Mouse (Mus musculus) bone marrow macrophage, adult 2 months (primary cell): ENCODE results near the gene Zfp385a. TPM values are rescaled to one million over a fixed set of nuclear protein-coding genes. Genes with fewer than 3 reads are reported as not detected.

ENCODE experiments used
- H3K27ac ChIP-seq: 2 replicates; pipeline ENCODE4 v1.5.1; 2012; ENCODE audit warnings: low read depth, low read length; ENCODE audit not compliant: insufficient read depth
- H3K4me1 ChIP-seq: 2 replicates; pipeline ENCODE4 v1.6.1; 2012; ENCODE audit warnings: low read length; ENCODE audit not compliant: control insufficient read depth, insufficient read depth
- H3K4me3 ChIP-seq: 2 replicates; pipeline ENCODE4 v1.5.1; 2012; ENCODE audit warnings: mild to moderate bottlenecking, low read length, moderate library complexity; ENCODE audit not compliant: insufficient read depth
- CTCF ChIP-seq: IDR thresholded peaks from 2 replicates; pipeline ENCODE4 v1.5.1; 2012; ENCODE audit warnings: low read depth, mild to moderate bottlenecking, low read length, moderate library complexity
- POLR2A ChIP-seq: IDR thresholded peaks from 2 replicates; pipeline ENCODE4 v1.6.1; 2012; ENCODE audit warnings: mild to moderate bottlenecking, low read depth, low read length, borderline replicate concordance
- polyA plus RNA-seq: library from polyadenylated mRNA; stranded (reverse); fragments of >200 nt; gene quantifications from 2 replicates; pipeline ENCODE4 v1.2.4, GENCODE M21; 2012; ENCODE audit not compliant: missing spikeins, insufficient read depth, insufficient read length

Gene Zfp385a
- 73.0 and 86.1 TPM in 2 replicates for polyA plus RNA-seq

DNA sequence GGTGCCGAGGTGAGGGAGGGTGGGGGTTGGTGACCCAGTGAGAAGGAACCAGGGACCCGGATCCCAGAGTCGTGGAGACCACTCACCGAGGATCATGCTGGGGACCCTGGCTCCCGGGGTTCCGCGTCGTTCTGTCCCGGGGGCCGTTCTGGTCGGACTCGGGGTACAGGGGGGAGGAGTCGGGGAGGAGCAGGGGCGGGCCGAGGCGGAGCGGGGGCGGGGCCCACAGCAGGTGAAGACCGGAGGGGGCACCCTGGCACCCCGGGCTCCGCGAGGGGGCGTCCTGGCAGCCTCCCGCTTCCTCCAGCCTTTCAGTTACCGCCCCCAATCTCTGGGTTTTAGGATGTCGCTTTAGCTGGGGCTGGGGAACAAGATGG is at the start of gene Zfp385a:
Gene Zfp385a (minus strand): TSS at position 133 of the 377 bp plus-strand sequence.
- TF ChIP-seq CTCF = 0 out of 2 replicates have a peak, but pooled peaks have one; percentile 34
- no peak for TF ChIP-seq POLR2A
- no peak within 1 kb of the TSS for H3K27ac ChIP-seq
- peaks cover 26% of the 10 kb centered on the region for H3K4me1 ChIP-seq
- peak within 1 kb of the TSS; percentile 67 for H3K4me3 ChIP-seq

- TF ChIP-seq CTCF (no peak), POLR2A (no peak)
- Histone ChIP-seq H3K4me3 (no peak overlapping the region), H3K4me1 (peaks cover 39% of the 10 kb centered on the region), H3K27ac (no peak overlapping the region)
Measured at GRCm38 (mm10) chr15:103388556-103389145, 48.8 kb upstream of the Zfp385a start.

- no peak for TF ChIP-seq POLR2A
- TF ChIP-seq CTCF = no peak
- no peak overlapping the region for H3K27ac ChIP-seq
- H3K4me3 ChIP-seq = no peak overlapping the region
- H3K4me1 ChIP-seq = peaks cover 50% of the 10 kb centered on the region
Measured at GRCm38 (mm10) chr15:103383771-103384488, 44.0 kb upstream of the Zfp385a start.

DNA sequence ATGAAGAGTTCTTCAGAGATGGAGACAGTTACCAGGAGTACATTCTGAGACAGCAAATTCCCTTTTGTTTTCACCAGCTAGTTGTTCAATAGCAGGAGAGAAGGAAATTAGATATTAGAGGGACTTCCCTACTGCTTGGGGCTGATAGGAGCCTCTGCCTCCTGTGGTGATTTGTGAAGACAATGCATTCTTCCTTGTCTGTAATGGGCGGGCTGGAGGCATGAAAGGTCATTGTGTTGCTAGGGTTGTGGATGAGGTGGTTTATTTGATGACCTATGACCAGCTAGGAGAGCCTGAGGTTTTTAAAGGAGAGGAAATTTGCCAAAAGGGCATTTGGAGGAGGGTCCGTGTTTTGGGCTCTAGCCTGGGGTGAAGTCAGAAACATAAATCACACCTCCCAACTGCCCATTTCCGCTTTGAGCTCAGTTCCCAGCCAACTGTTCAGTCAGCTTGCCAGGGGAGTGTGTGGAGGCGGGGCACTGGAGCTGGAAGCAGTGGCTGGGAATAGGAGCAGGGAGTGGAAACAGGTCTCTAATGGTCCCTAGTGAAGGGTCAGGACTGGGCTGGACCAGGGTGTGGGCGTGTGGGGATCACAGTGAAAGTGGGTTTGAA is 43.0 kb upstream of the Zfp385a start:
- Histone ChIP-seq H3K4me3 (no peak overlapping the region), H3K27ac (peak overlapping the region; percentile 14; the same call in 1 of the 2 replicates), H3K4me1 (peaks cover 59% of the 10 kb centered on the region)
- TF ChIP-seq POLR2A (no peak), CTCF (no peak)

DNA sequence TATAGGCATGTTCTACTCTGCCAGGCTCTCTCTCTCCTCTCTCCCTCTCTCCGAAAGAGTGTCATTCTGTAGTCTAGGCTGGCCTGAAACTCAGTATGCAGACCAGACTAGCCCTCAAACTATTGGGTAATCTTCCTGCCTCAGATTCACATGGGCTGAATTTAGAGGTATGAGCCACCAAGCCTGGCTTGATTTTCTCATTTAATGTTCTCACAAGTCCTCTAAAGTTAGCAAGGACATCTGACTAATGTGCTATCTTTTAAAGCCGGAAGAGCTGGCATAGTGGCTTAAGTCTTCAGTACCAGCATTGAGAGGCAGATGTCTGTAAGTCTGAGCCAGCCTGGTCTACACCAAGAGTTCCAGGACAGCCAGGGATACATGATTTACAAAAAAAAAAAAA is 42.2 kb upstream of the Zfp385a start:
- no peak for TF ChIP-seq CTCF
- Histone ChIP-seq H3K4me3 (no peak overlapping the region), H3K27ac (no peak overlapping the region), H3K4me1 (peaks cover 59% of the 10 kb centered on the region)

DNA sequence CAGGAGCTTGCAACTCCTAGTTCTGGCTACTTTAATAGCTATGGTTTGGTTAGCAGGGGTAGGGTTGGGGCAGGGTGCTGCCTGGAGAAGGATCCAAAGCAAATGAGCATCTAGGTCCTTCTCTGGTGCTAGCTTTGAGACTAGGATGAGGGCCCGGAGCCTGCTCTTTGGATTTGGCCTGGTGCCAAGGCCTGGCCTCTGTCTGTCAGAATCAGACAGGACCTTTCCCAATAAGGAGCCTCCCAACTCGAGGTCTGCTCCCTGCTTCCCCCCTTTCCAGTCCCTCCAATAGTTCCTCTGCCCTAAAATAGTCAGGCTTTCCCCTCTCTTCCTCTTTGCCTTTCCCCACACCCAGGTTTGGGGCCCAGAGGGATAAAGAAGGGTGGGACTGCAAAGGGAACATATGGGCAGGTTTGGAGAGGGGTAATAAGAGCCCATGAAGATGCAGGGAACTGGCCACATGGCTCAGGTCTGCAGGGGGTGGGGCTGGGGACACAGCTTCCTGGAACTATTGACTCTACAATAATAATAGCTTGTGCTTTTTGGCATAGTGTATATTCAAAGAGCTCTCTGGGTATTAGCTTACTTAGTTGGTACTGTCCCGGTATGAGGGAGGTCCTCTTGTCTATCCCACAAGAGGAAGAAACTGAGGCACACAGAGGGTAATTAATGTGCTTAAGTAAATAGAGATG is 38.9 kb upstream of the Zfp385a start:
- Histone ChIP-seq H3K4me3 (no peak overlapping the region), H3K4me1 (peaks cover 59% of the 10 kb centered on the region), H3K27ac (no peak overlapping the region)
- TF ChIP-seq POLR2A (no peak), CTCF (no peak)

GRCm38 (mm10) chr15:103377752-103378664 is 38.1 kb upstream of the Zfp385a start:
- Histone ChIP-seq H3K27ac (no peak overlapping the region), H3K4me3 (no peak overlapping the region), H3K4me1 (peaks cover 51% of the 10 kb centered on the region)
- TF ChIP-seq CTCF = no peak
- no peak for TF ChIP-seq POLR2A

- TF ChIP-seq CTCF (no peak), POLR2A (no peak)
- Histone ChIP-seq H3K4me1 (peaks cover 42% of the 10 kb centered on the region), H3K27ac (no peak overlapping the region), H3K4me3 (no peak overlapping the region)
Measured at GRCm38 (mm10) chr15:103376837-103377269, 37.0 kb upstream of the Zfp385a start.

DNA sequence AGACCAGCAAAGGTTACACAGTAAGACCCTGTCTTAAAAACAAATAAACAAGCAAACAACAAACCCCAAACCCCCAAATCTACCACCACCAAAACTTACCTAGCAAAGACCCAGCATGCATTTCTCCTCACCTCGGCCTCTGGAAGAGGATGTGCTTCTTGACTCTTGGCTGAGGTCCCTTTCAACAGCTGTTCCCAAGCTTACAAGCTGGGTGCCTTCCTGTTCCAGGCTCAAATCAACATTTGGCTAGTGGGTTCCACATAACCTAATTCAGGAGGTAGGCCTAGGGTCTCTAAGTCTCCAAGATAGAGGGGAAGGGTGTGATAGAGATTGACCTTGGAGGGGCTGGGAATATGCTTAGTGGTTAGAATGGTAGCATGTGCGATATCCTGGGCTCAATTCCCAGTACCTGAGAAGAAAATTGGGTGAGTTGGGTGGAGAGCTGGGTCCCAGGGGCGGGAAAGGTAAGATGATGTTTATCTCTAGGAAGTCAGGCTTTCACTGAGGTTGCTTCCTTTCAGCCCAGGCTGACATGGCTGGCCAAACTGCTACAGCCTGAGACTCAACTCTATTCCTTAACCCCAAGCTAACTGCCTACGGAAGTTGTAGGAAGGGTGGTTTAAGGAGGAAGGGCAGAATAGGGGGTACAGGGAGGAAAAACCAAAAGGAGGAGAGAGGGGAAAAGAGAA is 35.4 kb upstream of the Zfp385a start:
- Histone ChIP-seq H3K4me3 (no peak overlapping the region), H3K27ac (no peak overlapping the region), H3K4me1 (peaks cover 51% of the 10 kb centered on the region)
- no peak for TF ChIP-seq POLR2A
